Mouse (Mus musculus) thymus, postnatal 25 days (tissue): ENCODE measurements around the gene Tmem50a.

ENCODE experiments used
- DNase-seq: peaks from one replicate; pipeline ENCODE4 v3.0.0; 2022

The Tmem50a gene

GRCm38 (mm10) chr4:134869815-134870375 is 44.9 kb downstream of the Tmem50a start:
- DNase-seq = no peak

- no peak for DNase-seq
These were observed 45.6 kb downstream of the Tmem50a start for GRCm38 (mm10) chr4:134869068-134869730.

- no peak for DNase-seq
These were observed 46.3 kb downstream of the Tmem50a start for GRCm38 (mm10) chr4:134868490-134868889.

GRCm38 (mm10) chr4:134868065-134868464 is 46.8 kb downstream of the Tmem50a start:
- DNase-seq = no peak

GRCm38 (mm10) chr4:134867661-134868060 is 47.2 kb downstream of the Tmem50a start:
- DNase-seq = no peak

- DNase-seq = no peak
These were observed 47.6 kb downstream of the Tmem50a start for GRCm38 (mm10) chr4:134867213-134867612.

GRCm38 (mm10) chr4:134865789-134866188 is 49.0 kb downstream of the Tmem50a start:
- no peak for DNase-seq

- no peak for DNase-seq
These were observed 49.5 kb downstream of the Tmem50a start for GRCm38 (mm10) chr4:134865340-134865739.

GRCm38 (mm10) chr4:134863937-134864729 is 50.7 kb downstream of the Tmem50a start, which contains the start of gene Rhd:
Gene Rhd (plus strand): TSS chr4:134864536.
- DNase-seq = no peak

GRCm38 (mm10) chr4:134862996-134863395 is 51.8 kb downstream of the Tmem50a start:
- DNase-seq = no peak

- DNase-seq = no peak
These were observed 52.9 kb downstream of the Tmem50a start for GRCm38 (mm10) chr4:134861884-134862283.

- no peak for DNase-seq
These were observed 56.3 kb downstream of the Tmem50a start for GRCm38 (mm10) chr4:134858494-134858893.

GRCm38 (mm10) chr4:134856501-134856900 is 58.3 kb downstream of the Tmem50a start:
- DNase-seq = no peak

GRCm38 (mm10) chr4:134856056-134856455 is 58.8 kb downstream of the Tmem50a start:
- no peak for DNase-seq

GRCm38 (mm10) chr4:134855371-134855770 is 59.5 kb downstream of the Tmem50a start:
- no peak for DNase-seq

- DNase-seq = peak; percentile 94
These were observed 61.0 kb downstream of the Tmem50a start for GRCm38 (mm10) chr4:134853637-134854485.

GRCm38 (mm10) chr4:134853259-134853636 is 61.6 kb downstream of the Tmem50a start, which contains the start of gene Maco1:
Gene Maco1 (minus strand): TSS chr4:134853345.
- DNase-seq = peak; percentile 100

- DNase-seq = peak; percentile 59
These were observed 62.2 kb downstream of the Tmem50a start for GRCm38 (mm10) chr4:134852438-134853255.

GRCm38 (mm10) chr4:134851876-134852275 is 62.9 kb downstream of the Tmem50a start:
- no peak for DNase-seq

GRCm38 (mm10) chr4:134851236-134851635 is 63.6 kb downstream of the Tmem50a start:
- DNase-seq = no peak

- no peak for DNase-seq
These were observed 64.3 kb downstream of the Tmem50a start for GRCm38 (mm10) chr4:134850551-134850950.
